Mouse (Mus musculus) gonadal fat pad, adult 2 months (tissue): ENCODE results near the gene Vwf. TPM values are rescaled to one million over a fixed set of nuclear protein-coding genes. Genes with fewer than 3 reads are reported as not detected.

Experiments used
- DNase-seq: peaks from one replicate; pipeline ENCODE4 v3.0.0-alpha.2; 2012; ENCODE audit warnings: low read depth
- polyA plus RNA-seq: library from polyadenylated mRNA; depleted of rRNA; stranded (reverse); fragments of >200 nt; gene quantifications from 2 replicates; pipeline ENCODE4 v1.2.3, GENCODE M21; 2012

The Vwf gene
- polyA plus RNA-seq, 1 experiment = 90.2 TPM

DNA sequence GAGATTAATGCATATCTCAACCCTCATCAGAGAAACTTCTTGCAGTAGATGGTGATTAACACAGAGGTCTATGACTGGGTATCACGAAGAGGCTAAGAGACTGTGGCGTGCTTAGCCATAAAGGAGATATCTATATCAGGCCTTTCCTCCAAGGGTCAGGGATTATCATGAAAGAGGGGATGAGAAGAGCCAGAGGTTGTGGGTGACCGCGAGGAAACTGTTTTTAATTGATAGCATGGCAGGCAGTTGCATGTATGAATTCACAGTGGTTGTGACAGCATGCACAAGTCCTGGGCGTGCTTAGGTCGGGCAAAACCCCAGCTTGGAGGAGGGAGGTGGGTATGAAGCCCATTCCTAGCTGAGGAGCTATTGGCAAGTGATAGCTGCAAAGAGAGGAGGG lies 5.3 kb upstream of the Vwf start:
- no peak for DNase-seq

GRCm38 (mm10) chr6:125548406-125548805 lies 1.8 kb downstream of the Vwf start:
- DNase-seq = no peak

DNA sequence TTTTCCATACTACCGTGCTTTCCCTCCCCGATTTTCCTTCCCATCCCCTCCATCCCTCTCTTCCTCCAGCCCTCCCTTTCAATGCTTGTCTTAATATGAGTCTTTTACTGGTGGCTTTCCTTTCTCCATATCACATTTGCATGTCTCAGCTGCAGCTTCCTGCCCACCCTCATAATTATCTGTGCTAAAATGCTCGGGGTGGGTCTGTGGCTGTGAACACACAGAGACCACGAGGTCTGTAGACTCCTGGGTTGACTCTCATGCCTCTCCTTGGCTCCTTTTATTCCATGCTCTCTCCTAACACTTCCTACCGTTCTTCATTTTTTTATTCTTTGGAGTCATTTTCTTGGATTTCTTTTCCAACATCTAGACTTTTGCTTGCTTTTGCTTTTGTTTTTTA lies 3.6 kb downstream of the Vwf start:
- DNase-seq = no peak

GRCm38 (mm10) chr6:125552760-125553159 lies 6.2 kb downstream of the Vwf start:
- no peak for DNase-seq

- DNase-seq = no peak
Observed at GRCm38 (mm10) chr6:125553551-125553950, 7.0 kb downstream of the Vwf start.

DNA sequence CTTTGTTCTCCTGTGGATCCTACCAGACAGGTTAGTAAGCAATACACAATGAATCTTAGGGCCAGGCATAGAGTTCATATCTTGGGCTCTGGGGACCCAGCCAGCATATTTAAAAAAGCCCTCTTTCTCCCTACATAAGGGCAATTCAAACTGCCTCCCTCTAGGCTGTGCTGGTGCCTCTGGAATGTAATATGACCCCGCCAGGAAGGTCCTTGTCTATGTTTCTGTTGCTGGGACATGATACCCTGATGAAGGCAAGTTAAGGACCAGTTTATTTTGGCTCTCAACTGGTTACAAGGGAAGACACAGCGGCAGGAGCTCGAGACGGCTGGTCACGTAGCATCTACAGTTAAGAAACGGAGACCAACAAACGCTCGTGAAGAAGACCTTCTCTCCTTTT lies 12.3 kb downstream of the Vwf start:
- DNase-seq = no peak

DNA sequence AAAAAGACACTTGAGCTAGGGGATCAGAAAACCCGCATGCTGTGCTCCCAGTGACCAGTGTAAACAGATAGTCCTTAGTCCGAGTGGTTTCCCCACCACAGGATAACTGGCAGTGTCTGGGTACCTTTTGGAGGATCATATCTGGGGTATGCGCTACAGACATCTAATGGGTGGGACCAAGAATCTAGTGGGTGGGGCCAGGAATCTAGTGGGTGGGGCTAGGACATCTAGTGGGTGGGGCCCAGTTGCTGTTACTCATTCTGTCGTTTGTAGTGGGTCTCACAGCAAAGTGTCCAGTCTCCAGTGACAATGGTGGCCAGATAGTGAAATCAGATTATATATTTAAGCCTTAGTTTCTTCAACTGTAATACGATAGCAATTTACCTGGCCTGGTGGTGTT lies 14.5 kb downstream of the Vwf start:
- no peak for DNase-seq

GRCm38 (mm10) chr6:125561521-125561920 lies 14.9 kb downstream of the Vwf start:
- no peak for DNase-seq

DNA sequence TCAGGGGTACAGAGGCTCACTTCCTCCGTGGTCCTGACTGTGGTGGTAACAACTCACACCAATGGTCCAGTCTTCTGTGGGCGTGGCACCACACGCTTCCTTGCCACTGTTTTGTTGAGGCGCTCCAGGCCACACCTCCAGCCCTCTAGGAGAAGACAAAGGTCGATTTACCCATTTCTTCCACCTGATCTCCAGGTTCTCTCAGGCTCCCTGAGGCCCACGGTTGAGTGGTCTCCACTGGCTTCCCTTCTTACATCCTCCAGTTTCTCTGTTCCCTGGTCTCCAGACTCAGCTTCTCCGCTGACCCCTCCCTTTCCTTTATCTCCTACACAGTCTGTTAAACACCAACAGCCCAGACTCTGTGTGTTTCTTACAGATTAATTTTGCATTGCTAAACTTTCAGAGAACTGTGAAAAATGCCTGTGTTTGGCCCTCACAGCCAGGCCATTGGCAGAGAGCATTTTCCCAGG lies 18.3 kb downstream of the Vwf start:
- no peak for DNase-seq

DNA sequence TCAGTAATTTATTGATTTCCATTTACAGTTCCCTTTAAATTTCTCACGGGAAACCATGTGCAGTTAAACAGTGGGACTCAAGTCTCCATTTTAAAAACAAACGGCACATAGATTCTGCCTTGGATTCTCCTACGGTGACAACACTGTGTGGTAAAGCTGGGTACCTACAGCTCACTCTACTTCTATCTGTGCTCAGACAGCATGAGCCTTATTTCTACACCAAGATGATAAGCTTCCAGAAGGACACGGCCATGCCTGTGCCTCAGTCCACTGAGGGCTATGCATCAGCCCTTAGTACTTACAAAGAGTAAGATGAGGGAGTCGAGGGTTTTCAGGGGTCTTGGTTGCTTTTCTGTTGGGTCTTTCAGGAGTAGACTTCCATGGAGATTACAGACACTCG lies 18.8 kb downstream of the Vwf start:
- no peak for DNase-seq

DNA sequence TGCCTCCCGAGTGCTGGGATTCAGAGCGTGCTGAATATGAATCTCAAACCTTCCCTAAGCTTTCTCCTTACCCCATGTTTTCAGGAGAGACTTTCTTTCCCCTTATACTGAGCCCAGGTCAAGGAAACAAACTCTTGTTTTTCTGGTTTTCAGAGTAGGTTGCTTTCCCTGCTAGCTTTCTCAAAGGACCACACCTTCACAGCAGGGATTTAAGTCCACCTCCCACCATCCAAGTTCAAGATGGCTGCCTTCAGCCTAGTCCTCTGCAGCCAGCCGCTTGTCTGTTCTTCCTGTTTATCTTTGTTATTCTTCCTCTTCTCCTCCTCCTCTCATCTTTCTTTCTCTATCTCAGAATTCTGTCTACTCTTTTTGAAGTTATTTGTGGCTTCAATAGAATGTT lies 20.1 kb downstream of the Vwf start:
- no peak for DNase-seq

GRCm38 (mm10) chr6:125568381-125568780 lies 21.8 kb downstream of the Vwf start:
- no peak for DNase-seq

- DNase-seq = no peak
Observed at GRCm38 (mm10) chr6:125572291-125573188, 26.0 kb downstream of the Vwf start.

DNA sequence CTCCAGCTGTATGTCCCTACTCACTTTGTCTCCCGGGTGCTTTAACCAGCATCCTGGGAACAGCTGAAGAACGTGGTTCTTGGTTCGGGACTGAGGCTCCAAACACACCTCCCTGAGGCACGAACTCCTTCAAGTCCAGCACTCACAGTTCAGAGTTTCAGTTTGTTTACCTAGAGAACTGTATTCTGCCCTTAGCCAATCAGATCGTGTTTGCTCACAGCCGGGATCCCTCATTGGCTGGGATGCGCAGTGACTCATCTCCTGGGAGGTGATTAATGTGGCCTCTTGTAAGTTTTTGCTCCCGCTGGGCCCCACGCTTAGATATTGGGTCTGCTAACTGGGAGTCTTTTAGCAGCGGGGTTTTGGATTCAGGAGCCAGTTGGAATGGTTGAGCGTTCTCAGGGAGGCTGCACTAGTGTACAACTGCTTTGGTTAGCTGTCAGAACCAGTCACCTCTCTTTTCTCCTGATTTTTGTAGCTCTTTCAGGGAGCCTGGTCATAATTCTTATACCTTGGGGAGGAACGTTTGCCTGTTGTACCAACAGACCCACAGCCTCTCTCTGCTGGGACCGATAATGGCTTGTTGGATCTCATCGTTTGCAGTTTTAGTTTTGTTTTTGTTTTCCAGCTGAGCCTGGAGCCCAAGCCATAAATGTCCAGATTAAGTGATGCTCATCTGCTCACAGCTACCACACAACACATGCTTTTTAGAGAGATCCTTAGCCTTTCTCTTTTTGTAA lies 26.8 kb downstream of the Vwf start:
- peak; percentile 61 for DNase-seq

GRCm38 (mm10) chr6:125575080-125575479 lies 28.5 kb downstream of the Vwf start:
- peak; percentile 65 for DNase-seq

- DNase-seq = no peak
Observed at GRCm38 (mm10) chr6:125577301-125577700, 30.7 kb downstream of the Vwf start.

DNA sequence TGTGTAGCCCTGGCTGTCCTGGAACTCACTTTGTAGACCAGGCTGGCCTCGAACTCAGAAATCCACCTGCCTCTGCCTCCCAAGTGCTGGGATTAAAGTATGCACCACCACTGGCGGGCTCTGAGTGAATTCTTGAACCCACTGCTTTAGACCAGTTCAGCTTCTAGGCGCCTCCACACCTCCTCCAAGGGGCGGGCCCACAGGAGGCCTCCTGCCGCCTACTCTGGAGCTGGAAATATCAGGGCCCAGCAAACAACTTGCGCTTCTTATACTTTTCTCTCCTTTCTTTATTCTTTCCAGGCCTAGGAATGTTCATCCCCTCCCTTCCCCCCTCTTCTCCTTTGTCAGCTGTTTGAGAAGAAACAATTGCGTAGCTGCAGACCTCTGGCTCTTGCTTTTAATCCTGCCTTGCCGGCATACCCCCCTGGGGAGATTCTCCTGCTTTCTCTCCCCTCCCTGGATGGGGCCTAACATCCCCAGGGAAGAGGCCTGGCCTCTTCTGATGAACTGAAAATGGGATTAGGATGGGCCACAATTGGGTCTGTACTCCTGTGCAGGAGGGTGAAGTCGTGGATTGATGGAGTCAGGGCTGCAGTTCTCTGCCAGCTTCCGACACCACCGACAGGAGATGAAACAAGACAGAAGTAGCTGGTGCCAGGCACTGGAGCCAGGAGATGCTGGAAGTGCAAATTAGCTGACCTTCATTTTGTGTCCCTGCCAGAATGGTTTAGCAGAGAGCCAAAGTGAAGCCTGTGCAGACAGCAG lies 31.5 kb downstream of the Vwf start:
- DNase-seq = no peak

- DNase-seq = no peak
Observed at GRCm38 (mm10) chr6:125578647-125579011, 32.1 kb downstream of the Vwf start.

- no peak for DNase-seq
Observed at GRCm38 (mm10) chr6:125579864-125580263, 33.3 kb downstream of the Vwf start.

- DNase-seq = no peak
Observed at GRCm38 (mm10) chr6:125583666-125584065, 37.1 kb downstream of the Vwf start.

DNA sequence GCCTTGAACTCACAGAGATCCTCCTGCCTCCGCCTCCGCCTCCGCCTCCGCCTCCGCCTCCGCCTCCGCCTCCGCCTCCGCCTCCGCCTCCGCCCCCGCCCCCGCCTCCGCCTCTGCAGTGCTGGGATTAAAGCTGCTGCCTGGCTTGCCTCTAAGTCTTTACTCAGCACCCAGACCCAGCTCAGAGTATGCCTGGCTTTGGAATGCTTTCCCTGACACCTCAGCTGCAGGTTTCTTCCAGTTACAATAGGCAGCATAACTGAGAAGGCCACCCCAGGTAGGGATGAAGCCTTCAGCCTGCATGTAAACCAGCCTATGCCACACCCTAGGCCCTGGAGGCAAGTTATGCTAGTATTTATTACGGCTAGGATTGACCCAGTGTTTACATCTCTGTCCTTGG lies 37.7 kb downstream of the Vwf start:
- no peak for DNase-seq

GRCm38 (mm10) chr6:125585579-125585978 lies 39.0 kb downstream of the Vwf start:
- no peak for DNase-seq
